Mouse (Mus musculus): ENCODE data around the gene Agl. TPM values are rescaled to one million over a fixed set of nuclear protein-coding genes. Genes with fewer than 3 reads are reported as not detected.
"Not testable (repeated sequence)": the region's sequence is repeated elsewhere in the genome, so short reads cannot be mapped to it uniquely, and the experiment has no call there.

Agl gene
- total RNA-seq, 2 experiments from 2014 or later, result 2.9 to 3.4 TPM

DNA sequence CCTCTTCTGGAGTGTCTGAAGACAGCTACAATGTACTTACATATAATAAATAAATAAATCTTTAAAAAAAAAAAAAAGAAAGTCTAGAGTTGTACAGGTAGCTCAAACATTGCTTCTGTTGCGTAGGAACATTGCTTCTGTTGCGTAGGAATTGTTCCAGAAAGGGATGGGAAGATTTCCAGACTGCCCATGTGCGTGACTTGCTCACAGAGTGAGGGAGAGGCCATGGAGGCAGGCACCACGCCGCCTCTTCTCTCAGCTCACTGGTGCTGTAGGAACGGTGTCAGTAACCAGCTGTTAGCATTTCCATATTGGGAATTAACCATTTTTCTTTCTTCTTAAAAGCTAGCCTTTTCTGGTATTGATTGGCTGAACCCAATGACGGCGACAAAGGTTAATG lies 55.1 kb downstream of the Agl start:
- ATAC-seq (replicated peaks; ENCODE audit: low FRiP score, poor library complexity, severe bottlenecking), result no peak

DNA sequence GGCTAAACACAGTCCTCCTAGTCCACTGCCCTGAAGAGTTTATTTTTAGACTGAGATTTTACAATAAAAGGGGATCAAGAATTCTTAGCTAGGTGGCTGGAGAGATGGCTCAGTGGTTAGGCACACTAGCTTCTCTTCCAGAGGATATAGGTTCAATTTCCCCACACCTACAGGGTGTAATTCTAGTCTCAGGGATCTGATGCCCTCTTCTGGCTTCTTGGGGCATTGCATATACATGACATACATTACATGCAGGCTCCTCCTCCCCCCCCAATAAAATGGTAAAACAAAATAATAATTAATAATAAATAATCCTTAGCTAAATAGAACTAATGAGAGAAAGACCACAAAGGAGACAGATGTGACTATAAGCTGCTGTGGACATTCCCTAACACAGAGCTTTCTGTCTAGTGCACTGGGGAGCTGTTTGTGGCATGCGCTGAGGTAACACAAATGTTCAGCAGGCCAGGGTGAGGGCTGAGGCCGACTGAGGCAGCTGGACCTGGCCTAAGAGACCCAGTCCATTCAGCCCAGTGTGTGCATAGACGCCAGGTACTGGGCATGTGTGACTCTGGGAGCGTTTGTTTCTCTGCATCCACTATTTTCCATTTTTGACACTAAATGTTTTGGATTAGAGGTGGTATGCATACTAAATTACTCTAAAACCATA lies 56.6 kb downstream of the Agl start:
- ATAC-seq (replicated peaks; ENCODE audit: low FRiP score, poor library complexity, severe bottlenecking), result peak; percentile 82

DNA sequence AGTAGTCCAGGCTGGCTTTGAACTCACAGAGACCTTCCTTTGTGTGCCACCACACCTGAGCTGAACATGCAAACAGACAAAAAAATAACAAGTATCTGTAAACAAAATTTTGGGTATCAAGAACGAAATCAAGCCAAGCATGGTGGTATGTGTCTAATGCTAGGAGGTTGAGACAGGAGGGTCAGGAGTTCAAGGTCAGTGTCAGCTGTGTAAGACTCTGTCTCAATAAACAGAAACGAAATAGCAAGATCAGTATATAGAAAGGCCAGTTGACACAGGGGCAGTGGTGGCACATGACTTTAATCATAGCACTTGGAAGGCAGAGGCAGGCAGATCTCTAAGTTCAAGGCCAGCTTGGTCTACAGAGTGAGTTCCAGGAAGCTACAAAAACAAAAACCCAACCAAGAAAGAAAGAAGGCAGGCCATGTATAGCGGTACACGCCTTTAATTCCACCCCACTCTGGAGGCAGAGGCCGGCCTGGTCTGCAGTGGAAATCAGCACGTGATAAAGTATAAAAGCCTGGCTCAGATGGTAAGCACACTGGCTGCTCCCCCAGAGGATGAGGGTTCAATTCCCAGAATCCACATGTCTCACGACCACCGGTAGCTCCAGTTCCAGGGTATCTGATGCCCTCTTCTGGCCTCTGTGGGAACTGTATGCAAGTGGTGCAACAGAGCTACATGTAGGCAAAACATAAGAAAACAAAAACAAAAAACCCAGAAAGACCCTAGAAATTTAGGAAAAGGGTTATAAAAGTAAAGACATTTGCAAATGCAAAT lies 59.4 kb downstream of the Agl start:
- 0 out of 2 replicates have a peak, but pooled peaks have one; percentile 52 for ATAC-seq (replicated peaks; ENCODE audit: low FRiP score, poor library complexity, severe bottlenecking)

DNA sequence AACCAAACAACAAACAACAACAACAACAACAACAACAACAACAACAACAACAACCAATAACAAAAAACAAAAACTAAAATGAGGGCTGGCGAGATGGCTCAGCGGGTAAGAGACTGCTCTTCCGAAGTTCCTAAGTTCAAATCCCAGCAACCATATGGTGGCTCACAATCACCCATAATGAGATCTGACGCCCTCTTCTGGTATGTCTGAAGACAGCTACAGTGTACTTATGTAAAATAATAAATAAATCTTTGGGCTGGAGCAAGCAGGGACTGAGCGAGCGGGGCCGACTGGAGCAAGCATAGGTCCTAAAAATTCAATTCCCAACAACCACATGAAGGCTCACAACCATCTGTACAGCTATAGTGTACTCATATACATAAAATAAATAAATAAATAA lies 60.3 kb downstream of the Agl start:
- ATAC-seq (replicated peaks; ENCODE audit: low FRiP score, poor library complexity, severe bottlenecking), result not testable (repeated sequence)

DNA sequence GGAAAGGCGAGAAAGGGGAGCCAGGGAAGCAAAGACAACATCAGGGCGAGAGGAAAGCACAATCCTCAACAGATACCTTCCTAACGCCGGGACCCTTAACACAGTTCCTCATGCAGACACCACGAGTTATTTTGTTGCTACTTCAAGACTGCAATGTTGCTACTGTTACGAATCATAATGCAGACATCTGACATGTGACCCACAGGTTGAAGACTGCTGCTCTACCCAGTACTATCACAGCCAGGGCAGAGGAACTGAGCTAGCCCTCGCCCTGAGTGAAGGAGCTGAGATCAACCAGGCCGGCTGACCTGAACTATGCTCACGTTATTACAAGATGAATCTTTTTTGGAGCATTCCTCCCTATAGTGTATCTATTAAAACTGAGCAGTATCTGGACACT lies 67.0 kb downstream of the Agl start:
- ATAC-seq (replicated peaks; ENCODE audit: low FRiP score, poor library complexity, severe bottlenecking), result no peak

DNA sequence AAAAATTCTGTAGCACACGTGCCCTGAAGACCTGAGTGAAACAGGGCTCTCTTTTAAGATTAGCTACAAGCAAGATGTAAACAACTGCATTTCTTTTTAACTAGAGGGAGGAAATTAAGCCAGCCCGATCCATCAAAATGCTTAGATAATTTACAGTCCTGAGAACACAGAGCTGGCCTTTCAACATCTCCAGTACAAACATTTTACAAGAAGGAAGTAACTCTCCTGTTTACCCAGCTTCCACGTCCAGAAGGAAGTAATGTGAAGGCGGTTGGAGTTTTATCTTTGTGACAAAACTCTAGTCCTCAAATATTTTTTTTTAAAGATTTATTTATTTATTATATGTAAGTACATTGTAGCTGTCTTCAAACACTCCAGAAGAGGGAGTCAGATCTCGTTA lies 67.9 kb downstream of the Agl start:
- no peak for ATAC-seq (replicated peaks; ENCODE audit: low FRiP score, poor library complexity, severe bottlenecking)

DNA sequence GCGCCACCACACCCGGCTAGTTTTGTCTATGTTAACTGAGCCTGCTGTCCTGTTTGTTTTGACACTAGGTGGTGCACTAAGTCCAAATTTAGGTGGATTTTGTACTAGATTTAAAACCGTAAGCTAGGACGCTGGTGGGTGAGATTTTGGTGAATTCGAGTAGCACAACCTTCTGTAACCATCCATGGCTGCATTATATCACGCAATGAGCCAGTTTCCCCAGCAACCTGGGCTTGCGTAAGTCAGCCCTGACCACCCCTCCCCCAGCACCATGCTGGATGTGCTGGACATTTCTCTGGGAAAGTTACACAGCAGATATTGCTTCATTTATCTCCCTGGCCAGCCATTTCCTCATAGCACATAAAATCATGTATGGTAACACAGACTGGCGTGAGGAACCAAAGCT lies 70.6 kb downstream of the Agl start:
- no peak for ATAC-seq (replicated peaks; ENCODE audit: low FRiP score, poor library complexity, severe bottlenecking)

DNA sequence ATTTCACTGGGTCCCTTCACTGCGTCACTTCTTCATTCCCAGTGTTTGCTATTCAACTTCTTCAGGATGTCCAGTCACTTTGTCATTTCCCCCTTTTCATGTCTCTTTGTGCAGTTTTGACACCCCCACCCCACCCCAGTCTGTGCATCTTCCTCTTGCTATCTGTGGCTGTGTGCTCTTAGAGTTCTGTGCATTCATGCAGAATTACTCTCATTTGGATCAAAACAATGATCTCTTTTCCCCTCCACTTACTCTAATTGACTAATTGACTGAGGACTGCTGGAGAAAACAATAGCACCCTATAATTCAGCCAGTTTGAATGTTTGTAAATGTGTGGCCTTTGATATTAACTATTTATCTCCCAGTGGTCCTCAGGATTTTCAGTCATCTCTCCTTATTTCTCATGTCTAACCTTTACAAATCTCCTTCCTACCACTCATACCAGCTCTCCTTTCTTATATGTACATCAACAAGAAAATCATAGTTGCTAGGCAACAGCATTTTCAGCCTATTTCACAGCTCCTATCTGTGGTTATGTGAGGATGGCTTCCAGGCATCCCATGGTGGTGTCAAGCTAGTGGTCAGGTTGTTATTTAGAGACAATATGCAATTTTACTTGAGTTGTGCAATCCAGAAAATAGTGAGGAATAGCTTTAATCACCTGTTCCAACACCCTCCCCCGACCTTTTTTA lies 78.3 kb downstream of the Agl start:
- ATAC-seq (replicated peaks; ENCODE audit: low FRiP score, poor library complexity, severe bottlenecking), result no peak

DNA sequence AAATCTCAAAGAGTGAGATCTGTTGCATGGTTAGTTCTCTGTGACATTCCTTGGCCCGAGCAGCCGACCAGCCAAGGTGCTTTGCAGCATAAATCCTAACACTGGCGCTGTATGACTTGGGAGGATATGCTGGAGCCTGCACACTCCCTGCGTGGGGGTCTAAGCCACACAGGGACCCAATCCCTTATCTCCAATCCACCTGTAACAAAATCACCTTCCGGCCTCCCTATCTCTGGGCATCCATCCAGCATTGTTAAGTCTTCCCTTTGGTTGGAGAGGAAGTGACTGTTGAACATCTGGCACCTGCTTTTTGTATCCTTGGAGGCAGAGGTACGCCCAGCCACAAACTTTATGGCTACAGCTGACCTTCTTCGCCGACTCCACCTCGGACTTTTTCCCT lies 81.2 kb downstream of the Agl start:
- ATAC-seq (replicated peaks; ENCODE audit: low FRiP score, poor library complexity, severe bottlenecking), result no peak

DNA sequence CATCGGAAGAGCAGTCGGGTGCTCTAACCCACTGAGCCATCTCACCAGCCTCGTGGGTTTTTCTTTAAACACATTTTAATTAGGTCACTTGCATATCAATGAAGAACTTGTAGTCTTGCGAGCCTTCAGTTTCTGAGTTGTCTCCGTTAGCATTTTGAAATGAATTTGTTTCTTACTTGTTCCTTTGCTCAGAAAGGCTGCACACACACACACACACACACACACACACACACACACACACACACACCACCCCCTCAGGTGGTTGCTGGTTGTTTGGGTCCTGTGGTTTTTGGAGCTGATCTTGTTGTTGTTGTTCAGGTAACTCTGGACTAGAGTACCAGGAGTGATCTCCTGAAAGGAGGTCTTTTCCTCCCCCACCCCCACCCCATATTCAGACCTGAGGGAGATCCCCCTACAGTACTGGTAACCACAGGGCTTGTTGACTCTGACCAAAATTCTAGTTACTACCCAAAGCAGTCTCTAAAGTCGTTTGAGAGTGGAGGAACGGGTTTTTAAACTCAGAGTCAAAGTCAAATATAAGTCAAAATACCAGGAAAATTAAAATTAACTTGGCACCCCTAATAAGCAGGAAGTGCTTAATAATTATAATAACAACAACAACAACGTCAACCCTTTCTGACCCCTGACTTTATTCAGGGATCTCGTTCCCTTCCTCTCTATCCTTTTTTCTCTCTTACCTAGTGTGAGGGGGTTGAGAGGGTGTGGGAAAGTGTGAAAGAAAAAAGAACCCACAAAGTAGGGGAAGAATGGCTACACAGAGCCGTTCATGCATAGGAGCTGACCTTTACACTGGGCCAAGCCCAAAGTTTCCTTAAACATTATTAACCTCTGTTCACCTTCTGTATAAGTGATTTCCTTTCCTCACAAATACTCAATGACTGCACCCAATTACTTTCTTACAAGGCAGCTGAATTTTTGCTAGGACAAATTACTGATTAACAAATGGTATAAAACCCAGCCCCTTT lies 84.2 kb downstream of the Agl start:
- no peak for ATAC-seq (replicated peaks; ENCODE audit: low FRiP score, poor library complexity, severe bottlenecking)

DNA sequence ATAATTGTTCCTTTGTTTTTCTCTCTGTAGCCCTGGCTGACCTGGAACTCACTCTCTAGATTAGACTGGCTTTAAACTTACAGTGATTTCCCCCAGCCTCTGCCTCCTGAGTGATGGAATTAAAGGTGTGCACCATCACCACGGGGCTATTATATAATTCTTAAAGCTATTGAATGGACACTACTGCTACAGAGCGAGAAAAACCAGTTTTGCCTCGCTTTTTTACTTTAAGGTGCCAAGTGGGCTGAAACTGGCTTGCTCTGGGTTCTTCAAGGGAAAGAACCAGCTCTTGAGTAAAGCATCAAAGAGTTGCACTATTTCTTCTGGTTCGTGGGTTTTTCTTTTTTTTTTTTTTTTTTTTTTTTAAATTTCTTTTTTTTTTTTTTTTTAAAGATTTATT lies 85.0 kb downstream of the Agl start:
- ATAC-seq (replicated peaks; ENCODE audit: low FRiP score, poor library complexity, severe bottlenecking), result no peak

DNA sequence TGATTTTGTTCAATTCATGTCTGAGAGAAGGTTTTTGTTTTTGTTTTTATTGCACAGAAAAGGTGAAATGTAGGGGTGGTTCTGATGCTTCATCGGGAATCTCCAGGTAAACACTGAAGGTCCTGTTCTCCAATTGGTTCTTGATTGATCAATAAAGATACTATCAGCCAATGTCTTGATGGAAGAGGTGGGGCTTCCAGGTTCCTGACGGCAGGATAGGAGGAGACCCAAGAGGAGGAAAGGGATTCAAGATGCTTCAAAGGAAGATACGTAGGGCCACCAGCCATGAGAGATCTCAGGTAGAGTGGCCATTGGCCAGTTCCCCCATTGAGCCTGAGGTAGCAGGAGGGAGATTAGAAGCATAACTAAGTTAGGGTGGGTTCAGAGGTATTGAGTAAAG lies 89.0 kb downstream of the Agl start:
- no peak for ATAC-seq (replicated peaks; ENCODE audit: low FRiP score, poor library complexity, severe bottlenecking)

DNA sequence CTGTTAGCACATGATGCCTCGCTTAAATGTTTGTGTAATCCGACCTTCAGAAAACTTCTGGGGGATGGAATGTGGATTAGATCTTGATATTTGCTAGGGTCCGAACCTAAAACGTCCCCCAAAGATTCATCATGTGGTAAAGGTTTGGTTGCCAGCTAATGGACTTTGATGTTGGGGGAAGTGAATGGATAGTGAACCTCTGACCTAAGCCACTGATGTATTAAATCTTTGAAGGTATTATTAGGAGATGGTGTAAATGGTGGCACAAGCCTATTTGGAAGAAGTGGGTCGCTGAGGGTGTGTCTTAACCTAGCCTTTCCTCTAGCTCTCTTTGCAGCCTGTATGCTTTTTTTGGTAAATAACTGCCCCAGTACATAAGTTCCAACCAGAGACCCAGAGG lies 94.9 kb downstream of the Agl start:
- ATAC-seq (replicated peaks; ENCODE audit: low FRiP score, poor library complexity, severe bottlenecking), result no peak

DNA sequence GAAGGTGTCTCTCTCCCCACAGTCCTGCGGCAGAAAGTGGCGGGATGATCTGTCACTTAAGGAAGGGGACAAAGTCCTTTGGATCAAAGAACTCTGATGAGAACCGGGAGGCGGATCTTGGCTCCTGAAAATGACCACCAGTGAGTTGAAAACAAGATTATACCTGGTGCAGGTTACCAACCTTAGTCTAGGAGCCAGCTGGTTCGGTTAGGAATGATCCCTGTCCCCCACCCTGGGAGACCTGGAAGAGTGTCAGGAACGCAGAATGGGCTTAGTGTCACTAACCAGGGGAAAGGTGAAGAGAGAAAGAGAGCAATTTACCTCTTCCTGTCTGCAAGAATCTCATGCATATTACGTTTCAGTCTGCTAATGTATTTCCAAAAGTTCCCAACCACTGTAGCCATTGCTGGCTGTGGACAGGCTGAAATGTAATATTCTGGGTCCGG lies 95.5 kb downstream of the Agl start, which contains the start of gene Slc35a3:
Gene Slc35a3 (minus strand): TSS at position 396 of the 446 bp plus-strand sequence.
- ATAC-seq (replicated peaks; ENCODE audit: low FRiP score, poor library complexity, severe bottlenecking), result peak; percentile 36; the same call in 1 of the 2 replicates

DNA sequence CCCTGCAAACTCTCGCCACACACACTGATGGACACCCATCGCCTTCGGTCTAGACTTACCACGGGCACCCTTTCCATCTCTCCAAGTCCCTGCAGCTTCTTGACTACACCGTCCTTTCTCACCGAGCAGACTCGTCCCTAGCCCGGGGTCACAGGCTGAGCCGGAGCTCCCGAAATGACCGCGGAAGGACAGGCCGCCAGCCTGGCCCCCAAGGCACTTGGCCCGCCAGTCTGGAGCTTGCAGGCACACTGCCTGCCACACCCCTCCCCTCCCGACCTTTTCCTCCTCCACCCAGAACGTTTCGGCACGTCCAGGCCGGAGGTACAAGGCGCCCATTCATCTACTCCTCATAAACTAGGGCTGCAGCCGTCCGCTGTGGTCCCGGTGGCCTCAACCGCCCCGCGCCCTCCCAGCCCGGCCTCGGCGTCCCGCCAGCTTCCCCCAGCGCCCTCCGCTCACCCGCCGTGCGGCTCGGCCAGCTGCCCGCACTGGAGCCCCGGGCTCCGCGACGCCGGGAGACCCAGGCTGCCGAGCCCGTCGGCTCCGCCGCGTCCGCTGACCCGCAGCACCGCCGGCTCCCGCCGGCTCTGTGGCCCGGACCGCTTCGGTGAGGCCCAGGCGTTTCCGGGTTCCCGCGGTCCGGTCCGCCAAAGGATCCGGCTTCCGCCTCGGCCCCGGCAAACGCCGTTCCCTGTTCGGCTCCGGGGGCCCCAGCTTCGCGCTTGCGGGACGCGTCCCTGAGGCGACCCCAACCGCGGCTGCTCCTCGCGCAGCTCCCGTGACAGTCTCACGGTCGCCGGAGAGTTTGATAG lies 96.1 kb downstream of the Agl start:
- ATAC-seq (replicated peaks; ENCODE audit: low FRiP score, poor library complexity, severe bottlenecking), result peak; percentile 96

DNA sequence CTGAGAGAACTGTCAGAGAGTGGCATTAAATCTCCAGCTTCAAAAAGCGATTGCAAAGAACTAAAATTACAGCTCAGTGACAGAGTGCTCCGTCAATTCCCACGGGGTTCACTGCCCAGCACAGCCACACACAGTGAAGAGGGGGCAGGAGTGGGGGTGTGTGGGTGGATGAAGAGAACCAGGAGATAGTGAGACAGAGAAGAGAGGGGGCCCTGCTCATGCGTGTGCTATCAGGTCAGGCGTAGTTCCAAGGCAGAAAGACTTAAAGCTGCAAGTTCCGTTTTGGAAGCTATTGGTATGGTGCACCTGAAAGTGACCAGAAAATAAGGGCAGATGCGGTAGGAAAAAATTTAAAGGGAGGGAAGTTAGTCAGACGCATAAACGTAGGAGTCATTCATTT lies 97.0 kb downstream of the Agl start:
- ATAC-seq (replicated peaks; ENCODE audit: low FRiP score, poor library complexity, severe bottlenecking), result peak; percentile 43; the same call in 1 of the 2 replicates

DNA sequence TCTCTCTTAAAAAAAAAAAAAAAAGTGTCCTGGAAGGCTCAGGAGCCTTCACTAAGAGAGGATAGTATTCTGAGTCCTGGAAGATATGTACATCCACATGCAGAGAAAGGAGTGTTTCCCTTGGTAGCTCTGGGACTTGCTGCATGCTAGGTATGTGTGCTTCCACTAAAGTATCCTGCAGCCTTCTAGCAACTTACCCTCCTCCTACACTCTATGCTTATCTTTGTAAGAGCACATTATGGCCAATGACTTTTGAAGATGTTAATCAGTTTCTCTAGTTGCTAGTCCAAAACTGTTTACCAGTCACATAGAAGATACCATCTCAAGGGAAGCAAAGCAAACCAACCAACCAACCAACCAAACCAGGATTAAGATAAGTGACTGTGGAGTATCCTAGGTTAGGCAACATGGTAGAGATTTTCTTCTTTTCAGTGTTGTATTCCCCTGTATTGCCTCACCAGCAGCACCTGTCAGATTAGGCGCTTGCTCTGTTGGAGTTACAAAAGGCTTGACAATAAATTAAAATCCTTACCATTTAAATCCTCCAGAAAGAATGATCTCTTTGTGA lies 102.2 kb downstream of the Agl start:
- no peak for ATAC-seq (replicated peaks; ENCODE audit: low FRiP score, poor library complexity, severe bottlenecking)

DNA sequence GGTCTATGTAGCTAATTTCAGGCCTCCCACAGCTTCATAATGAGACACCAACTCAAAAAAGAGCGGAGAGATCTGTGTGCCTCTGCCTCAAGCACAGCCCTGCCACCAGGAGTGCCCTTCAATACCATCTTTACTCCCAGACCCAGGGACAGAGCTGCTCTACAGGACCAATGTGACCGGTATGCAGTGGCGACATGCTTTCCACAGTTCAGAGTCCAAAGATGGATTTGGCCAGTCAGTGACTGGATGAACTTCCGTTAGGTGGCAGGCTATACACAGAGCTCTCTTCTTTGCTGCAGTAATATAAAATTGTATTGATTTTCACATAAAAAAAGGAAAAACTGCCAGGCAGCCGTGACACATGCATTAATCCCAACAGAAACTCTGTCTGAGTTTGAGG lies 104.1 kb downstream of the Agl start:
- no peak for ATAC-seq (replicated peaks; ENCODE audit: low FRiP score, poor library complexity, severe bottlenecking)

Measured in erythroid progenitor cell, adult 5-6 weeks (primary cell).